Mouse (Mus musculus): ENCODE measurements around the gene Zkscan3. TPM values are rescaled to one million over a fixed set of nuclear protein-coding genes. Genes with fewer than 3 reads are reported as not detected.

The Zkscan3 gene
- polyA plus RNA-seq, 2 experiments, result 23.0 to 24.5 TPM

- WGBS (ENCODE audit: insufficient replicate concordance), result under 1% methylated on average over 32 of the region's 32 CpGs
- Histone ChIP-seq H3K4me2 (ENCODE audit: low read depth) (peak within 1 kb of the TSS; percentile 95), H3K36me3 (replicated peaks; ENCODE audit: control insufficient read depth, insufficient read depth, low read depth) (peaks cover 9% of the 10 kb centered on the region), H3K4me3 (ENCODE audit: insufficient read depth in 1 of 2, low read depth in 2 of 2, low read length in 2 of 2) (peak within 1 kb of the TSS; percentile 78 to 96), H3K9me3 (ENCODE audit: control insufficient read depth, low read length) (no peaks in the 10 kb centered on the region), H3K27ac (peak within 1 kb of the TSS; percentile 81), H3K4me1 (replicated peaks; ENCODE audit: control insufficient read depth in 2 of 2, insufficient read depth in 2 of 2, low read length in 1 of 2) (peaks cover 7% of the 10 kb centered on the region in 2 experiments), H3K27me3 (ENCODE audit: control insufficient read depth, insufficient read depth, low read length) (no peaks in the 10 kb centered on the region), H3K9ac (replicated peaks) (peak within 1 kb of the TSS; percentile 92)
- peak; percentile 85 for ATAC-seq (ENCODE audit: insufficient read depth)
- no peak for TF ChIP-seq EP300 (IDR thresholded peaks at IDR 0.05; ENCODE audit: low read depth)
- peak; percentile 86 for TF ChIP-seq CTCF (IDR thresholded peaks at IDR 0.05; ENCODE audit: low read depth)
- peak; percentile 56 to 61 (median 61) for DNase-seq (ENCODE audit: low read depth in 3 of 3, low spot score in 3 of 3)
These were observed 38.1 kb upstream of the Zkscan3 start, which contains the start of gene Pgbd1 for GRCm38 (mm10) chr13:21440503-21441206. Gene Pgbd1, minus strand, starts transcription at chr13:21441058.

- H3K9me3 ChIP-seq (ENCODE audit: control insufficient read depth, low read length), result no peaks in the 10 kb centered on the region
- no peaks in the 10 kb centered on the region for H3K36me3 ChIP-seq (replicated peaks; ENCODE audit: control insufficient read depth, insufficient read depth, low read depth)
- H3K4me1 ChIP-seq (replicated peaks; ENCODE audit: control insufficient read depth in 2 of 2, insufficient read depth in 2 of 2, low read length in 1 of 2), result peaks cover 7% of the 10 kb centered on the region in 2 experiments
- H3K9ac ChIP-seq (replicated peaks), result no peak overlapping the region
- no peak for TF ChIP-seq CTCF (IDR thresholded peaks at IDR 0.05; ENCODE audit: low read depth)
- TF ChIP-seq EP300 (IDR thresholded peaks at IDR 0.05; ENCODE audit: low read depth), result no peak
- no peak overlapping the region for H3K27ac ChIP-seq
- no peak overlapping the region for H3K4me3 ChIP-seq (ENCODE audit: insufficient read depth in 1 of 2, low read depth in 2 of 2, low read length in 2 of 2)
- no peaks in the 10 kb centered on the region for H3K27me3 ChIP-seq (ENCODE audit: control insufficient read depth, insufficient read depth, low read length)
- no peak for DNase-seq (ENCODE audit: low read depth in 3 of 3, low spot score in 3 of 3)
- WGBS (ENCODE audit: insufficient replicate concordance), result 65% methylated on average over 4 of the region's 4 CpGs
- no peak for ATAC-seq (ENCODE audit: insufficient read depth)
- no peak overlapping the region for H3K4me2 ChIP-seq (ENCODE audit: low read depth)
These were observed 32.9 kb upstream of the Zkscan3 start for GRCm38 (mm10) chr13:21435476-21435875.

GRCm38 (mm10) chr13:21427631-21428030 lies 25.1 kb upstream of the Zkscan3 start:
- WGBS (ENCODE audit: insufficient replicate concordance), result 85% methylated on average over 1 of the region's 1 CpGs
- no peak overlapping the region for H3K27ac ChIP-seq

GRCm38 (mm10) chr13:21423301-21423700 lies 20.7 kb upstream of the Zkscan3 start:
- no peaks in the 10 kb centered on the region for H3K9me3 ChIP-seq (ENCODE audit: control insufficient read depth, low read length)
- ATAC-seq (ENCODE audit: insufficient read depth) (no peak), DNase-seq (ENCODE audit: low read depth in 3 of 3, low spot score in 3 of 3) (no peak)
- 45% methylated on average over 5 of the region's 5 CpGs for WGBS (ENCODE audit: insufficient replicate concordance)
- H3K9ac ChIP-seq (replicated peaks), result no peak overlapping the region
- peaks cover 27 to 31% of the 10 kb centered on the region in 2 experiments for H3K4me1 ChIP-seq (replicated peaks; ENCODE audit: control insufficient read depth in 2 of 2, insufficient read depth in 2 of 2, low read length in 1 of 2)
- H3K4me2 ChIP-seq (ENCODE audit: low read depth), result no peak overlapping the region
- H3K27ac ChIP-seq, result no peak overlapping the region
- TF ChIP-seq CTCF (IDR thresholded peaks at IDR 0.05; ENCODE audit: low read depth) (no peak), EP300 (IDR thresholded peaks at IDR 0.05; ENCODE audit: low read depth) (no peak)
- H3K36me3 ChIP-seq (replicated peaks; ENCODE audit: control insufficient read depth, insufficient read depth, low read depth), result no peaks in the 10 kb centered on the region
- H3K27me3 ChIP-seq (ENCODE audit: control insufficient read depth, insufficient read depth, low read length), result no peaks in the 10 kb centered on the region
- no peak overlapping the region for H3K4me3 ChIP-seq (ENCODE audit: insufficient read depth in 1 of 2, low read depth in 2 of 2, low read length in 2 of 2)

More at GRCm38 (mm10) chr13:21427631-21428030, 25.1 kb upstream of the Zkscan3 start:
- no peaks in the 10 kb centered on the region for H3K36me3 ChIP-seq (replicated peaks; ENCODE audit: control insufficient read depth, insufficient read depth, low read depth)
- no peaks in the 10 kb centered on the region for H3K27me3 ChIP-seq (ENCODE audit: control insufficient read depth, insufficient read depth, low read length)
- no peaks in the 10 kb centered on the region for H3K9me3 ChIP-seq (ENCODE audit: control insufficient read depth, low read length)
- H3K4me3 ChIP-seq (ENCODE audit: insufficient read depth in 1 of 2, low read depth in 2 of 2, low read length in 2 of 2), result no peak overlapping the region
- no peak overlapping the region for H3K4me2 ChIP-seq (ENCODE audit: low read depth)
- TF ChIP-seq EP300 (IDR thresholded peaks at IDR 0.05; ENCODE audit: low read depth), result no peak
- TF ChIP-seq CTCF (IDR thresholded peaks at IDR 0.05; ENCODE audit: low read depth), result no peak
- peaks cover 11 to 12% of the 10 kb centered on the region in 2 experiments for H3K4me1 ChIP-seq (replicated peaks; ENCODE audit: control insufficient read depth in 2 of 2, insufficient read depth in 2 of 2, low read length in 1 of 2)
- DNase-seq (ENCODE audit: low read depth in 3 of 3, low spot score in 3 of 3) (no peak), ATAC-seq (ENCODE audit: insufficient read depth) (no peak)
- no peak overlapping the region for H3K9ac ChIP-seq (replicated peaks)

GRCm38 (mm10) chr13:21418865-21419264 lies 16.3 kb upstream of the Zkscan3 start:
- H3K4me2 ChIP-seq (ENCODE audit: low read depth), result peak overlapping the region; percentile 52
- H3K4me1 ChIP-seq (replicated peaks; ENCODE audit: control insufficient read depth in 2 of 2, insufficient read depth in 2 of 2, low read length in 1 of 2), result peaks cover 63% of the 10 kb centered on the region in 2 experiments
- H3K27ac ChIP-seq, result peak overlapping the region; percentile 83
- ATAC-seq (ENCODE audit: insufficient read depth) (peak; percentile 91), DNase-seq (ENCODE audit: low read depth in 3 of 3, low spot score in 3 of 3) (peak; percentile 72 to 81 (median 73))
- TF ChIP-seq CTCF (IDR thresholded peaks at IDR 0.05; ENCODE audit: low read depth), result peak; percentile 25; the same call in 1 of the 2 replicates
- peak; percentile 91 for TF ChIP-seq EP300 (IDR thresholded peaks at IDR 0.05; ENCODE audit: low read depth)
- no peaks in the 10 kb centered on the region for H3K36me3 ChIP-seq (replicated peaks; ENCODE audit: control insufficient read depth, insufficient read depth, low read depth)
- H3K9ac ChIP-seq (replicated peaks), result peak overlapping the region; percentile 49
- H3K4me3 ChIP-seq (ENCODE audit: insufficient read depth in 1 of 2, low read depth in 2 of 2, low read length in 2 of 2), result no peak overlapping the region; a peak in 1 of 4 replicates
- WGBS (ENCODE audit: insufficient replicate concordance), result 24% methylated on average over 6 of the region's 6 CpGs
- no peaks in the 10 kb centered on the region for H3K27me3 ChIP-seq (ENCODE audit: control insufficient read depth, insufficient read depth, low read length)
- no peaks in the 10 kb centered on the region for H3K9me3 ChIP-seq (ENCODE audit: control insufficient read depth, low read length)
